ENCODE assay signal across 13 mouse cellular contexts in genomic region chr1:167339177-167339781, GRCm38 (mm10). TPM values are rescaled to one million over a fixed set of nuclear protein-coding genes. Genes with fewer than 3 reads are reported as not detected.
A peak's percentile ranks its signal among the peaks of the same experiment; 100 is the strongest.
DNase-seq lines count a peak whose midpoint lies in the region; ATAC-seq lines count a peak whose summit lies in the region.
"Had no signal": no experiment of that assay in that cellular context is flagged by ENCODE, and none has a peak within 500 bp of the region (broad histone marks: within the 10 kb centered on the region; RNA-seq: fewer than 3 reads in every experiment).

No protein-coding gene starts in this region.

- no peak overlapping the region for H3K27ac ChIP-seq in forebrain, embryonic 15.5 days (replicated peaks)
- no peak overlapping the region for H3K27ac ChIP-seq in forebrain, embryonic 12.5 days
- H3K27ac ChIP-seq in forebrain, embryonic 16.5 days (ENCODE audit: low read length), result no peak overlapping the region
- H3K27ac ChIP-seq: embryonic facial prominence, embryonic 10.5 days; midbrain, embryonic 15.5 days had no signal

- H3K4me3 ChIP-seq in forebrain, embryonic 15.5 days, result no peak overlapping the region
- H3K4me3 ChIP-seq in forebrain, embryonic 12.5 days (replicated peaks), result no peak overlapping the region
- no peak overlapping the region for H3K4me3 ChIP-seq in forebrain, embryonic 16.5 days (replicated peaks; ENCODE audit: low read length)

- intact Hi-C loops in left cerebral cortex, postnatal 25 days (cut with DNase I), result loop anchor here (10.0 kb wide), 2 partner anchors 334 to 554 kb away; partner anchors contain the start of gene Fam78b

- no peak overlapping the region; the same call in 1 of the 2 replicates for H3K4me2 ChIP-seq in forebrain, embryonic 15.5 days (replicated peaks)
- no peak overlapping the region for H3K4me2 ChIP-seq in forebrain, embryonic 12.5 days
- no peak overlapping the region for H3K4me2 ChIP-seq in forebrain, embryonic 16.5 days (ENCODE audit: low read length)

- ATAC-seq in forebrain, embryonic 15.5 days (replicated peaks), result peak; percentile 62
- no peak for ATAC-seq in forebrain, embryonic 12.5 days (ENCODE audit: low FRiP score)
- peak; percentile 54; the same call in 1 of the 2 replicates for ATAC-seq in forebrain, embryonic 16.5 days

- WGBS in forebrain, embryonic 15.5 days, result 49% methylated on average over 9 of the region's 9 CpGs
- WGBS in forebrain, embryonic 12.5 days, result 76% methylated on average over 7 of the region's 9 CpGs
- 48% methylated on average over 8 of the region's 9 CpGs for whole genome bisulfite sequencing in forebrain, embryonic 16.5 days

- H3K9ac ChIP-seq in forebrain, embryonic 15.5 days (replicated peaks), result no peak overlapping the region
- no peak overlapping the region for H3K9ac ChIP-seq in forebrain, embryonic 12.5 days
- no peak overlapping the region for H3K9ac ChIP-seq in forebrain, embryonic 16.5 days (replicated peaks; ENCODE audit: low read depth, low read length)

- peaks cover 7% of the 10 kb centered on the region; the same call in 1 of the 2 replicates for H3K27me3 ChIP-seq in forebrain, embryonic 15.5 days
- peaks cover 12% of the 10 kb centered on the region for H3K27me3 ChIP-seq in forebrain, embryonic 12.5 days
- H3K27me3 ChIP-seq in forebrain, embryonic 16.5 days (replicated peaks; ENCODE audit: control insufficient read depth, insufficient read depth, low read length), result no peaks in the 10 kb centered on the region

- H3K36me3 ChIP-seq in forebrain, embryonic 15.5 days, result no peaks in the 10 kb centered on the region
- 0 out of 2 replicates have a peak, but pooled peaks cover 5% of the 10 kb centered on the region for H3K36me3 ChIP-seq in forebrain, embryonic 12.5 days (replicated peaks)
- H3K36me3 ChIP-seq in forebrain, embryonic 16.5 days (ENCODE audit: control insufficient read depth, insufficient read depth), result no peaks in the 10 kb centered on the region
- H3K36me3 ChIP-seq: midbrain, embryonic 15.5 days had no signal

- peaks cover 12% of the 10 kb centered on the region; the same call in 1 of the 2 replicates for H3K4me1 ChIP-seq in forebrain, embryonic 15.5 days
- H3K4me1 ChIP-seq in forebrain, embryonic 12.5 days, result 0 out of 2 replicates have a peak, but pooled peaks cover 2% of the 10 kb centered on the region
- peaks cover 11% of the 10 kb centered on the region; the same call in 1 of the 2 replicates for H3K4me1 ChIP-seq in forebrain, embryonic 16.5 days (replicated peaks; ENCODE audit: control insufficient read depth, insufficient read depth, low read length)

- peak; percentile 14 for DNase-seq in retina, postnatal 1 day
- no peak for DNase-seq in retina, embryonic 14.5 days (ENCODE audit: low spot score)
- no peak for DNase-seq in right cerebral cortex, adult 2 months (ENCODE audit: low spot score in 2 of 2)
- no peak for DNase-seq in left cerebral cortex, postnatal 25 days (ENCODE audit: low spot score in 2 of 2)
- DNase-seq in adrenal gland, adult 2 months, result no peak
- DNase-seq: adrenal gland, postnatal 10 days; heart, postnatal 10 days; right cerebral cortex, adult 18-20 months had no signal

- H3K9me3 ChIP-seq in forebrain, embryonic 15.5 days, result no peaks in the 10 kb centered on the region
- no peaks in the 10 kb centered on the region for H3K9me3 ChIP-seq in forebrain, embryonic 12.5 days
- H3K9me3 ChIP-seq in forebrain, embryonic 16.5 days (ENCODE audit: control insufficient read depth, low read length), result no peaks in the 10 kb centered on the region
- H3K9me3 ChIP-seq: embryonic facial prominence, embryonic 10.5 days; midbrain, embryonic 15.5 days had no signal

RNA-seq across cellular contexts. Expression of gene Aldh9a1, which starts 10.5 kb away (rescaled TPM):
- polyA plus RNA-seq in forebrain, embryonic 15.5 days (2015; fragmentation: Nextera tagmentation; extraction: Ambion mirVana), result 26.4 and 29.5 TPM in 2 replicates
- 33.0 and 35.7 TPM in 2 replicates for polyA plus RNA-seq in forebrain, embryonic 12.5 days (2016; fragmentation: Nextera tagmentation; extraction: Ambion mirVana)
- polyA plus RNA-seq in forebrain, embryonic 16.5 days (2015; fragmentation: Nextera tagmentation; extraction: Ambion mirVana), result 30.8 and 32.6 TPM in 2 replicates
- 10 to 100 TPM; 15.2 to 16.8 TPM for total RNA-seq in left cerebral cortex, postnatal 25 days (2021)
- total RNA-seq in adrenal gland, adult 2 months (2021), result 10 to 100 TPM; 77.1 to 84.8 TPM
- polyA plus RNA-seq in adrenal gland, adult 2 months (2012; rRNA removed), result 62.4 and 62.8 TPM in 2 replicates

RNA-seq across cellular contexts. Expression of gene Tmco1, which starts 31.1 kb away (rescaled TPM):
- 68.1 and 69.0 TPM in 2 replicates for polyA plus RNA-seq in forebrain, embryonic 15.5 days (2015; fragmentation: Nextera tagmentation; extraction: Ambion mirVana)
- 68.3 and 70.9 TPM in 2 replicates for polyA plus RNA-seq in forebrain, embryonic 12.5 days (2016; fragmentation: Nextera tagmentation; extraction: Ambion mirVana)
- 74.3 and 79.7 TPM in 2 replicates for polyA plus RNA-seq in forebrain, embryonic 16.5 days (2015; fragmentation: Nextera tagmentation; extraction: Ambion mirVana)
- 10 to 100 TPM; 48.7 to 51.7 TPM for total RNA-seq in left cerebral cortex, postnatal 25 days (2021)
- total RNA-seq in adrenal gland, adult 2 months (2021), result 100 to 1,000 TPM; 141 to 146 TPM
- 58.7 and 83.4 TPM in 2 replicates for polyA plus RNA-seq in adrenal gland, adult 2 months (2012; rRNA removed)

RNA-seq across cellular contexts. Expression of gene Uck2, which starts 54.2 kb away (rescaled TPM):
- 64.7 and 68.2 TPM in 2 replicates for polyA plus RNA-seq in forebrain, embryonic 15.5 days (2015; fragmentation: Nextera tagmentation; extraction: Ambion mirVana)
- polyA plus RNA-seq in forebrain, embryonic 12.5 days (2016; fragmentation: Nextera tagmentation; extraction: Ambion mirVana), result 119 and 123 TPM in 2 replicates
- polyA plus RNA-seq in forebrain, embryonic 16.5 days (2015; fragmentation: Nextera tagmentation; extraction: Ambion mirVana), result 62.7 and 70.3 TPM in 2 replicates
- 10 to 100 TPM; 44.6 to 46.9 TPM for total RNA-seq in left cerebral cortex, postnatal 25 days (2021)
- total RNA-seq in adrenal gland, adult 2 months (2021), result 100 to 1,000 TPM in 1 of 2 experiments, 10 to 100 TPM in 1; 39.5 to 107 TPM
- 15.8 and 30.4 TPM in 2 replicates for polyA plus RNA-seq in adrenal gland, adult 2 months (2012; rRNA removed)

RNA-seq across cellular contexts. Expression of gene Mgst3, which starts 54.4 kb away (rescaled TPM):
- 95.3 and 98.6 TPM in 2 replicates for polyA plus RNA-seq in forebrain, embryonic 15.5 days (2015; fragmentation: Nextera tagmentation; extraction: Ambion mirVana)
- 37.9 TPM in 2 replicates for polyA plus RNA-seq in forebrain, embryonic 12.5 days (2016; fragmentation: Nextera tagmentation; extraction: Ambion mirVana)
- 93.1 and 109 TPM in 2 replicates for polyA plus RNA-seq in forebrain, embryonic 16.5 days (2015; fragmentation: Nextera tagmentation; extraction: Ambion mirVana)
- 100 to 1,000 TPM; 114 to 117 TPM for total RNA-seq in left cerebral cortex, postnatal 25 days (2021)
- total RNA-seq in adrenal gland, adult 2 months (2021), result 10 to 100 TPM; 79.0 to 84.2 TPM
- polyA plus RNA-seq in adrenal gland, adult 2 months (2012; rRNA removed), result 298 and 342 TPM in 2 replicates
